Mouse (Mus musculus): ENCODE results near the gene Asb6.

Asb6 gene

GRCm38 (mm10) chr2:30830283-30830795 is at the start of gene Asb6:
TSS of gene Asb6 (minus strand) at chr2:30830333.
- DNase-seq (ENCODE audit: low spot score): no peak

- DNase-seq (ENCODE audit: low spot score): no peak
Measured at GRCm38 (mm10) chr2:30879481-30879880, 49.3 kb upstream of the Asb6 start.

GRCm38 (mm10) chr2:30875621-30876432 is 45.7 kb upstream of the Asb6 start:
- no peak for DNase-seq (ENCODE audit: low spot score)

GRCm38 (mm10) chr2:30875096-30875495 is 45.0 kb upstream of the Asb6 start:
- no peak for DNase-seq (ENCODE audit: low spot score)

GRCm38 (mm10) chr2:30874445-30874844 is 44.3 kb upstream of the Asb6 start:
- no peak for DNase-seq (ENCODE audit: low spot score)

GRCm38 (mm10) chr2:30872669-30873068 is 42.5 kb upstream of the Asb6 start:
- no peak for DNase-seq (ENCODE audit: low spot score)

GRCm38 (mm10) chr2:30870863-30871262 is 40.7 kb upstream of the Asb6 start:
- no peak for DNase-seq (ENCODE audit: low spot score)

- no peak for DNase-seq (ENCODE audit: low spot score)
Measured at GRCm38 (mm10) chr2:30865426-30865825, 35.3 kb upstream of the Asb6 start.

GRCm38 (mm10) chr2:30864968-30865381 is 34.8 kb upstream of the Asb6 start:
- no peak for DNase-seq (ENCODE audit: low spot score)

- no peak for DNase-seq (ENCODE audit: low spot score)
Measured at GRCm38 (mm10) chr2:30863574-30863973, 33.4 kb upstream of the Asb6 start.

- no peak for DNase-seq (ENCODE audit: low spot score)
Measured at GRCm38 (mm10) chr2:30862081-30862480, 31.9 kb upstream of the Asb6 start.

- no peak for DNase-seq (ENCODE audit: low spot score)
Measured at GRCm38 (mm10) chr2:30859782-30860181, 29.6 kb upstream of the Asb6 start.

- no peak for DNase-seq (ENCODE audit: low spot score)
Measured at GRCm38 (mm10) chr2:30857076-30857475, 26.9 kb upstream of the Asb6 start.

GRCm38 (mm10) chr2:30852771-30853313 is 22.7 kb upstream of the Asb6 start:
- no peak for DNase-seq (ENCODE audit: low spot score)

- no peak for DNase-seq (ENCODE audit: low spot score)
Measured at GRCm38 (mm10) chr2:30850581-30850980, 20.4 kb upstream of the Asb6 start.

GRCm38 (mm10) chr2:30848184-30848583 is 18.1 kb upstream of the Asb6 start:
- DNase-seq (ENCODE audit: low spot score): no peak

- DNase-seq (ENCODE audit: low spot score): no peak
Measured at GRCm38 (mm10) chr2:30846723-30847122, 16.6 kb upstream of the Asb6 start.

- no peak for DNase-seq (ENCODE audit: low spot score)
Measured at GRCm38 (mm10) chr2:30846236-30846635, 16.1 kb upstream of the Asb6 start.

GRCm38 (mm10) chr2:30845152-30846070 is 15.3 kb upstream of the Asb6 start:
- DNase-seq (ENCODE audit: low spot score): no peak

GRCm38 (mm10) chr2:30842615-30843014 is 12.5 kb upstream of the Asb6 start:
- DNase-seq (ENCODE audit: low spot score): no peak

GRCm38 (mm10) chr2:30836238-30836990 is 6.3 kb upstream of the Asb6 start:
- no peak for DNase-seq (ENCODE audit: low spot score)

All from spleen, adult 12 weeks (tissue).